Comparison of ENCODE assay signal across 28 mouse cellular contexts in genomic region chr4:87298129-87298528, GRCm38 (mm10).
A peak's percentile ranks its signal among the peaks of the same experiment; 100 is the strongest.
DNase-seq lines count a peak whose midpoint lies in the region; ATAC-seq and TF ChIP-seq lines count a peak whose summit lies in the region.
"Had no signal": no experiment of that assay in that cellular context is flagged by ENCODE, and none has a peak within 500 bp of the region (broad histone marks: within the 10 kb centered on the region; RNA-seq: fewer than 3 reads in every experiment).

No protein-coding gene starts in this region.

- H3K4me1 ChIP-seq in heart, embryonic 12.5 days (replicated peaks) = no peaks in the 10 kb centered on the region
- H3K4me1 ChIP-seq in midbrain, embryonic 16.5 days (ENCODE audit: control insufficient read depth, insufficient read depth, low read length) = no peaks in the 10 kb centered on the region
- no peaks in the 10 kb centered on the region for H3K4me1 ChIP-seq in midbrain, embryonic 11.5 days (ENCODE audit: control insufficient read depth, insufficient read depth, low read length)
- no peaks in the 10 kb centered on the region for H3K4me1 ChIP-seq in liver, postnatal 0 days (ENCODE audit: insufficient read depth)
- H3K4me1 ChIP-seq: embryonic facial prominence, embryonic 12.5 days; forebrain, embryonic 13.5 days; hindbrain, embryonic 13.5 days; limb, embryonic 12.5 days; liver, embryonic 12.5 days; midbrain, embryonic 13.5 days; neural tube, embryonic 15.5 days had no signal

- H3K4me3 ChIP-seq in heart, embryonic 12.5 days = no peak overlapping the region
- no peak overlapping the region for H3K4me3 ChIP-seq in midbrain, embryonic 16.5 days (ENCODE audit: low read depth, low read length)
- no peak overlapping the region for H3K4me3 ChIP-seq in midbrain, embryonic 11.5 days (ENCODE audit: low read depth, low read length)
- H3K4me3 ChIP-seq in liver, postnatal 0 days (ENCODE audit: low read depth, low read length) = no peak overlapping the region
- H3K4me3 ChIP-seq: embryonic facial prominence, embryonic 12.5 days; erythroblast, embryonic 14.5 days; forebrain, embryonic 13.5 days; hindbrain, embryonic 13.5 days; limb, embryonic 12.5 days; liver, embryonic 12.5 days; midbrain, embryonic 13.5 days; neural tube, embryonic 15.5 days had no signal

- H3K9ac ChIP-seq in heart, embryonic 12.5 days = no peak overlapping the region
- H3K9ac ChIP-seq in midbrain, embryonic 16.5 days (ENCODE audit: low read depth, low read length) = no peak overlapping the region
- no peak overlapping the region for H3K9ac ChIP-seq in midbrain, embryonic 11.5 days (ENCODE audit: low read length)
- H3K9ac ChIP-seq in liver, postnatal 0 days (replicated peaks) = no peak overlapping the region
- H3K9ac ChIP-seq: embryonic facial prominence, embryonic 12.5 days; forebrain, embryonic 13.5 days; hindbrain, embryonic 13.5 days; limb, embryonic 12.5 days; liver, embryonic 12.5 days; midbrain, embryonic 13.5 days; neural tube, embryonic 15.5 days had no signal

- no peak for DNase-seq in heart, postnatal 4 days
- no peak for DNase-seq in midbrain, embryonic 11.5 days (ENCODE audit: low spot score, missing footprints)
- peak; percentile 21 for DNase-seq in MN1 (ENCODE audit: low spot score)
- DNase-seq in kidney, postnatal 14 days = no peak
- DNase-seq in liver, postnatal 0 days = no peak
- DNase-seq: adrenal gland, postnatal 25 days; B cell, adult 2 months; cerebellum, adult 11 months; cerebellum, postnatal 10 days; gastrocnemius, postnatal 10 days; heart, postnatal 14 days; kidney, adult 18-20 months; lung, adult 2 months; lung, postnatal 14 days; right cerebral cortex, postnatal 25 days; spleen, adult 18-20 months had no signal

- H3K36me3 ChIP-seq in heart, embryonic 12.5 days = no peaks in the 10 kb centered on the region
- H3K36me3 ChIP-seq in midbrain, embryonic 16.5 days (ENCODE audit: control insufficient read depth, insufficient read depth, low read length) = no peaks in the 10 kb centered on the region
- H3K36me3 ChIP-seq in midbrain, embryonic 11.5 days (ENCODE audit: control insufficient read depth, insufficient read depth, low read length) = no peaks in the 10 kb centered on the region
- no peaks in the 10 kb centered on the region for H3K36me3 ChIP-seq in liver, postnatal 0 days (replicated peaks; ENCODE audit: insufficient read depth, low read length)
- H3K36me3 ChIP-seq: embryonic facial prominence, embryonic 12.5 days; hindbrain, embryonic 13.5 days; limb, embryonic 12.5 days; liver, embryonic 12.5 days; midbrain, embryonic 13.5 days; neural tube, embryonic 15.5 days had no signal

- no peaks in the 10 kb centered on the region for H3K27me3 ChIP-seq in heart, embryonic 12.5 days (replicated peaks)
- H3K27me3 ChIP-seq in midbrain, embryonic 16.5 days (ENCODE audit: control insufficient read depth, insufficient read depth, low read depth, low read length) = no peaks in the 10 kb centered on the region
- no peaks in the 10 kb centered on the region for H3K27me3 ChIP-seq in midbrain, embryonic 11.5 days (ENCODE audit: control insufficient read depth, insufficient read depth, low read length)
- no peaks in the 10 kb centered on the region for H3K27me3 ChIP-seq in liver, postnatal 0 days (ENCODE audit: insufficient read depth, low read length)
- H3K27me3 ChIP-seq: embryonic facial prominence, embryonic 12.5 days; forebrain, embryonic 13.5 days; hindbrain, embryonic 13.5 days; limb, embryonic 12.5 days; liver, embryonic 12.5 days; midbrain, embryonic 13.5 days; neural tube, embryonic 15.5 days had no signal

- no peaks in the 10 kb centered on the region for H3K9me3 ChIP-seq in heart, embryonic 12.5 days (replicated peaks)
- H3K9me3 ChIP-seq in midbrain, embryonic 16.5 days (replicated peaks; ENCODE audit: control insufficient read depth, low read length, poor library complexity, severe bottlenecking) = no peaks in the 10 kb centered on the region
- H3K9me3 ChIP-seq in midbrain, embryonic 11.5 days (ENCODE audit: control insufficient read depth, low read length) = no peaks in the 10 kb centered on the region
- no peaks in the 10 kb centered on the region for H3K9me3 ChIP-seq in liver, postnatal 0 days (ENCODE audit: low read length)
- H3K9me3 ChIP-seq: embryonic facial prominence, embryonic 12.5 days; forebrain, embryonic 13.5 days; hindbrain, embryonic 13.5 days; limb, embryonic 12.5 days; liver, embryonic 12.5 days; midbrain, embryonic 13.5 days; neural tube, embryonic 15.5 days had no signal

- H3K4me2 ChIP-seq in heart, embryonic 12.5 days = no peak overlapping the region
- H3K4me2 ChIP-seq in midbrain, embryonic 16.5 days (ENCODE audit: low read length) = no peak overlapping the region
- no peak overlapping the region for H3K4me2 ChIP-seq in midbrain, embryonic 11.5 days
- H3K4me2 ChIP-seq in liver, postnatal 0 days (ENCODE audit: low read depth, low read length) = no peak overlapping the region
- H3K4me2 ChIP-seq: embryonic facial prominence, embryonic 12.5 days; forebrain, embryonic 13.5 days; heart, embryonic 11.5 days; hindbrain, embryonic 13.5 days; limb, embryonic 12.5 days; liver, embryonic 12.5 days; midbrain, embryonic 13.5 days; neural tube, embryonic 15.5 days had no signal

- 43% methylated on average over 5 of the region's 5 CpGs for WGBS in heart, embryonic 12.5 days
- WGBS in midbrain, embryonic 16.5 days = 60% methylated on average over 5 of the region's 5 CpGs
- 78% methylated on average over 5 of the region's 5 CpGs for WGBS in midbrain, embryonic 11.5 days
- WGBS in liver, postnatal 0 days (ENCODE audit: insufficient replicate concordance) = 67% methylated on average over 5 of the region's 5 CpGs

- no peak for TF ChIP-seq EP300 in liver, postnatal 0 days (IDR thresholded peaks at IDR 0.05; ENCODE audit: low read depth)

- TF ChIP-seq CTCF in liver, postnatal 0 days (IDR thresholded peaks at IDR 0.05; ENCODE audit: low read depth) = no peak

- no peak for ATAC-seq in heart, embryonic 12.5 days (ENCODE audit: insufficient number of reproducible peaks, low FRiP score)
- 0 out of 2 replicates have a peak, but pooled peaks have one; percentile 56 for ATAC-seq in midbrain, embryonic 16.5 days
- ATAC-seq in midbrain, embryonic 11.5 days (ENCODE audit: low FRiP score) = no peak
- ATAC-seq in liver, postnatal 0 days = no peak
- ATAC-seq: forebrain, embryonic 13.5 days; inflammation-experienced regulatory T-cells, adult 6 months; liver, embryonic 12.5 days; midbrain, embryonic 13.5 days had no signal

- H3K27ac ChIP-seq in heart, embryonic 12.5 days (ENCODE audit: poor library complexity, severe bottlenecking) = peak overlapping the region; percentile 71
- no peak overlapping the region for H3K27ac ChIP-seq in midbrain, embryonic 16.5 days (ENCODE audit: low read length)
- H3K27ac ChIP-seq in midbrain, embryonic 11.5 days (ENCODE audit: low read depth, low read length) = no peak overlapping the region
- no peak overlapping the region for H3K27ac ChIP-seq in liver, postnatal 0 days (ENCODE audit: low read depth)
- H3K27ac ChIP-seq: embryonic facial prominence, embryonic 12.5 days; forebrain, embryonic 13.5 days; hindbrain, embryonic 13.5 days; limb, embryonic 12.5 days; liver, embryonic 12.5 days; midbrain, embryonic 13.5 days; neural tube, embryonic 15.5 days had no signal
